Mouse (Mus musculus): ENCODE results near the gene Rxrb.
"Not testable (repeated sequence)": the region's sequence is repeated elsewhere in the genome, so short reads cannot be mapped to it uniquely, and the experiment has no call there.

The Rxrb gene

DNA sequence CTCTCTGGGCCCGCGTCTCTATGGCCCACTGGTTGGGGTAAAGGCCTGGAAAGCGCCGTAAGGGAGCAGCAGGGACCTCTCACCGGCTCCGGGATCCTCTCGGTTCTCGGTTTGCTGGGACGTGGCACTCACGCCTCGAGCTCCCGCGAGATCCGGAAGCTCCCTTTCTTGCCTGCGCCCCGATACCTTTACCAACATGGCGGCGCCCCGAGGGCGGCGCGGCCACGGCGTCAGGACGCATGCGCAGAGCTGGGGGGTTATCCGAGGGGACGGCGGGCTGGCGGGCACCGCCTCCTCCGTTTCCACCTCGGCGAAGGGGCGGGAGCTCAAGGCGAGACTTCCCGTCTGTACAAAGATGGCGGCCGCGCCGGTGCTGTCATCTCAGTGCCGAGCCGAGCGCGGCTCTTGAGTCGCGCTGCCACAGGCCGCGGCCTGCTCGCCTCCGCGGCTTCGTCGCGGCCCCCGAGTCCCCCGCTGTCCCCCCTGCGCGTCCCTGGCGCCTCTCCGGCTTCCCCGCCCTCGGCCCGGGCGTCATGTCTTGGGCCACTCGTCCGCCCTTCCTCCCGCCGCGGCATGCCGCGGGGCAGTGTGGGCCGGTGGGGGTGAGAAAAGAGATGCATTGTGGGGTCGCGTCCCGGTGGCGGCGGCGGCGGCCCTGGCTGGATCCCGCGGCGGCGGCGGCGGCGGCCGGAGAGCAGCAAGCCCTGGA is at the start of gene Rxrb, which contains the start of gene Slc39a7:
Gene Rxrb, plus strand, starts transcription at position 348 of the 709 bp plus-strand sequence.
Gene Slc39a7, minus strand, starts transcription at position 218 of the 709 bp plus-strand sequence.
- DNase-seq, result peak; percentile 99

DNA sequence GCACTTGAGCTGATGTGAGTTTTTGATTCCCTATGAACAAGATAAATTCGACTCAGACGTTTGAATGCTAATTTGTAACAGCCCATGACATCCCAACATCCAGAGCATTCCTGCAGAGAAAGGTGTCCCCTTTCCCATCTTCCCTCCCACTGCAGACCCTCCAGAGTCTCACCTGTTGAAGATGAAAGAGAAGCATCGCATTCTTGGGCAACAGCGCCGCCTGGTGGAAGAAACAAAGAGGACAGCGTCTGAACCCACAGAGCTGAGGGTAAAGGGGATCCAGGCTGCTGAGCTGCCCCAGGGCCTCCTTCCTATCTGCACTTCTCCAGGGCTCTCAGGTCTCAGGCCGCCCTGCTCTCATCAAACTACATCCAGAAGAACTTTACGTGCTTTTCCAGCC is 49.5 kb upstream of the Rxrb start:
- DNase-seq, result peak; percentile 77 to 79

DNA sequence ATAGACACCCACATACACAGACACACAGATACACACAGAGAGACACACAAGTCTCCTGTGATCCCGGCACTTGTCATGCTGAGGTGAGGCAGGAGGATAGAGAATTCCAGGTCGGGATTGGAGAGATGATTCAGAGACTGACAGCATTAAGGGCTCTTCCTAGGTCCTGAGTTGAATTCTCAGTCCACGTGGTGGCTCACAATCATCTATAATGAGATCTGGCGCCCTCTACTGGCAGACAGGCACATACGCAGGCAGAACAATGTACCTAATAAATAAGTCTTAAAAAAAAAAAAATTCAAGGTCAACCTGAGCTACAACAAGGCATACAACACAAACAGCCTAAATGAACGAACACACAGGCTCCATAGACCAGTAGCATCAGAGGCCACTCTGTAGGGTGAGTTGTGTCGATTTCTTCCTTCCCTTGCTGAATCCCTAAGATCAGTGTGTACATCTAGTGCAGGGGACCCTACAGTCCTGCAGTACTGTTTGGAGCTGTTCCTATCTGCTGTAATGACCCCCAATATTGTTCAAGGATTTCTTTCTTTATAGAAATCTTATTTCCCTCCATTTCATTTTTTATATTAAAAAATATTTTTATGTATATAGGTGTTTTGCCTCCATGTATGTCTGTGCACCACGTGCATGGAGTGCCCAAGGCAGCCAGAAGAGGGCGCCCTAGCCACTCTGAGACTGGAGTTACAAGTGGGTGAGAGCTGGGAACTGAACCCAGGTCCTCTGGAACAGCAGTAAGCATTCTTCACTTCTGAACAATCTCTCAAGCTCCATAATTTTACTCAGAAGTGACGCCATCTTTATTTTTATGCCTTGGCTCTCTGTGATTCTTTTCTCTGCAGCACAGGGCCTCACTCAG is 39.6 kb upstream of the Rxrb start:
- DNase-seq, result peak in 1 of 2 experiments; percentile 27

DNA sequence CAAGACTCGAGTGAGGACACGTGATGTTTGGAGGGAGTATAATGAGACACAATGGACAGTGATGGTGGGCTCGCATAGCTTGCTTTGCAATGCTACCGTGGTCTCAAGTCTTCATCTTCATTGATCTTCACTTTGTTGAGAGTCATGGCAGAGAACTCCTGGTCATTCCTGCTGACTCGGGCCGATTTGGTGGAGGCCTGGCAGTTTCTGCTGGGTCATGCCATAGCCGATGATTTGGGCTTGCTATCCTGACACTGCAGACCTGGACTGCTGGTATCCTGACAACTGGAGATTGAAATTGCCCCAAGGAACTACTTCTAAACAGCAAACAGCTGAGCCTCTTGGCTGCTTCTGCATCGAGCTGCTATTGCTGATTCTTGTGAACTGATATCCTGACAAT is 36.7 kb upstream of the Rxrb start:
- DNase-seq, result no peak

DNA sequence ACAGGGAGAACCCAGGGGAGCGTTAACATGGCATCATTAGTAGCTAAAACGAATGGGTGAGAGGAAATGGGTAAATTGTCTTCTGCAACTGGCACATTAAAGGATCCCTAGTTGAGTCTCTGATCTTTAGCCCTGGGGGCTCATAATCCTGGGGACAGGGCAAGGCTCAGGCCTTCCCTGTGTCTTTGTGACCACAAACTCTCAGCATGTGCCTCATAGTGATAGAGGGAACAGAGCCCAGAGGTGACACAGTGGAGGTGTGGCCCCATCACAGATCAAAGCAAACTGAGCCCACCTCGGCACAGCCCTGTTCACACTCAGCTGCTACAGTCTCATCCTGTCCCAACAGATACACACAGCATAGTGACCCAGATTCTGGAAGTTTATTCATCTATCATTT is 36.0 kb upstream of the Rxrb start:
- no peak for DNase-seq

DNA sequence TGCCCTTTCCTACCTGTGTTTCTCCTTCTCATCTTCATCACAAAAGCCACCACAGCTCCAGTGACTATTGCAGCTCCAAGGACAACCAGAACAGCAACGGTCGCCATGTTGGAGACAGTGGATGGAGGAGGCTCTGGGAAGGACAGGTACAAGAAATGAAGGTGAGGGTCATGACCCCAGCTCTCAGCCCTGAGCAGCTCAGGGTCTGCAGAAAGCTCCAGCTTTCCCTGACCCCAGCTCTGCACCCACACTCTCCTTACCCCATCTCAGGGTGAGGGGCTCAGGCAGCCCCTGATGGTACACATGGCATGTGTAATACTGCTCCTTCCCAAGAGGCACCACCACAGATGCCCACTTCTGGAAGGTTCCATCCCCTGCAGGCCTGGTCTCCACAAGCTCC is 34.6 kb upstream of the Rxrb start:
- DNase-seq, result not testable (repeated sequence)

DNA sequence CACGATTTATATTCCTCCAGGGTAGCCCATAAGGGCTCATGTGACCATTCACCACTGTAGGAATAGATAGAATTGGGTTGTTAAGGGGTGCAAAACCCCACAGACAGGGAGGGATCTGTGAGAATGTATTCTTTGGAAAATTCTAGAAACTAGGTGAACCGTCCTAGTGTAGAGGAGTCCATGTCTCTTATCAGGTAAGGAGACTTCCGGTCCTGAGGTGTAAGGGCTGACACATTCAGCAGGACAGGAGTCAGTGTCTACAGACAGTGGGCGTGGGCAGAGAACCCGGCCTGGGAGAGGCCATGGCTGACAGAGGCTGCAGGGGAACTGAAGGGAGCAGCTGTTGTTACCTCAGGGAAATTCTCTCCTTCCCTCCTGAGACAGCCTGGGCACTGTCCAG is 32.9 kb upstream of the Rxrb start:
- DNase-seq, result not testable (repeated sequence)

DNA sequence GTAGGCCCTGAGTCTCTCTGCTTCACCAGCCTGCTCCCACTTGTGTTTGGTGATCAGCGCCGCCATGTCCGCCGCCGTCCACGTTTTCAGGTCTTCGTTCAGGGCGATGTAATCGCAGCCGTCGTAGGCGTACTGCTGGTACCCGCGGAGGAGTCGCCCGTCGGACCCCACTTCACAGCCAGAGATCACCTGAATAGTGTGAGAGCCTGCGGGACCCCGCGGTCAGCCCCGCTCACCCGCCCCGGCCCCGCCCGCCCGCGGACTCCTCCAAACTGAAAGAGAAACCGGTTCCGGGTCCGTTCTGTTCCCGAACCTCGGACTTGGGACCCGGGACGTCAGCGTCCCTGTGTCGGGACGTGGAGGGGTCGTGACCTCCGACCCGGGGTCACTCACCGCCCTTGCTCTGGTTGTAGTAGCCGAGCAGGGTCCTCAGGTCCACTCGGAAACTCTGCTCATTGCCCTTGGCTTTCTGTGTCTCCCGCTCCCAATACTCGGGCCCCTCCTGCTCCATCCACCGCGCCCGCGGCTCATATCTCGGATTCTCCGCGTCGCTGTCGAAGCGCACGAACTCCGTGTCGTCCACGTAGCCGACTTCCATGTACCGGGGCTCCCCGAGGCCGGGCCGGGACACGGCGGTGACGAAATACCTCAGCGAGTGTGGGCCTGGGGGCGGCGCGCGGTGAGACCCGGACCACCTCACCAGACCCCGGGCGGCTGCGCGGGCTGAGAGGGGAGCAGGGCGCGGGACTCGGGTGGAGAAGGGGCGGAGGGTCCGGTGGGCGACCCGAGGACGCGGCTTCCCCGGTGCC is 32.1 kb upstream of the Rxrb start:
- peak in 1 of 2 experiments; percentile 35 for DNase-seq

DNA sequence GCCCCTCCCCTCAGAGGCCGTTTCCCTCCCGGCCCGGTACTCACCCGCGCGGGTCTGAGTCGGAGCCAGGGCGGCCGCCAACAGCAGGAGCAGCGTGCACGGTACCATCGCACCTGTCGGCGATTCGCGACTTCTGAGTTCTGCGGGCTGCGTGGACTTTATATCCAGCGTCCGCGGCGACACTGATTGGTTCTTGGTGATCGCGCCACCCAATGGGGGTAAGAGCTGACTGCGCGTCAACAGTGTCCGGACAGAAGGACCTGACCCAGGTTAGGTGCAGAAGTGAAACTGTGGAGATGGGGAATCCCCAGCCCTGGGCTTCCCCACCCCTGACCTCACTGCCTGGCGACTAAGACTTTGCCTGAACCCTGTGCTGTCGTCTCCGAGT is 31.5 kb upstream of the Rxrb start, which contains the start of gene H2-K1:
Gene H2-K1, minus strand, starts transcription at position 198 of the 388 bp plus-strand sequence.
- DNase-seq, result peak; percentile 81 to 84

DNA sequence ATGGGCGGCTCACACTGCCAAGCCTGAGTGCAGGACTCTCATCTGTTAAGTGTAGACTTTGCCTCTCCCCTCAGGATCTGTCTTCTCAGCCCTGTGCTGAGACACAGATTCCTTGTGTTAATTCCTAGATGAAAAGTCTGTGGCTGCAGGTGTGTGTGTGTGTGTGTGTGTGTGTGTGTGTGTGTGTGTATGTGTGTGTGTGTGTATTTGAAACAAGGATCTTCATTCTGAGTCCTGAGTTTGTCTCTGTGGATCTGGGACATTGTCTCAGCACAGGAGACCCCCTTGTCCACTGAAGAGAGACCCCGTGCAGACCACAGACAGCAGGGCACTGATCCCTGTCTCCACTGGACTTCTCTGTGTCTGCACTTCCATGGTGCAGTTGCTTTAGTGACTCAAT is 30.8 kb upstream of the Rxrb start:
- DNase-seq, result not testable (repeated sequence)

DNA sequence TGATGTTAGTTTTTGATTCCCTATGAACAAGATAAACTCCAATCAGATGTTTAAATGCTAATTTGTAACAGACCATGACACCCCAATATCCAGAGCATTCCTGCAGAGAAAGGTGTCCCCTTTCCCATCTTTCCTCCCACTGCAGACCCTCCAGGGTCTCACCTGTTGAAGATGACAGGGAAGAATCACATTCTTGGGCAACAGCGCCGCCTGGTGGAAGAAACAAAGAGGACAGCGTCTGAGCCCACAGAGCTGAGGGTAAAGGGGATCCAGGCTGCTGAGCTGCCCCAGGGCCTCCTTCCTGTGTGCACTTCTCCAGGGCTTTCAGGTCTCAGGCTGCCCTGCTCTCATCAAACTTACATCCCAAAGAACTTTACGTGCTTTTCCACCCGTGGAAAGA is 28.2 kb upstream of the Rxrb start:
- peak; percentile 64 to 71 for DNase-seq

DNA sequence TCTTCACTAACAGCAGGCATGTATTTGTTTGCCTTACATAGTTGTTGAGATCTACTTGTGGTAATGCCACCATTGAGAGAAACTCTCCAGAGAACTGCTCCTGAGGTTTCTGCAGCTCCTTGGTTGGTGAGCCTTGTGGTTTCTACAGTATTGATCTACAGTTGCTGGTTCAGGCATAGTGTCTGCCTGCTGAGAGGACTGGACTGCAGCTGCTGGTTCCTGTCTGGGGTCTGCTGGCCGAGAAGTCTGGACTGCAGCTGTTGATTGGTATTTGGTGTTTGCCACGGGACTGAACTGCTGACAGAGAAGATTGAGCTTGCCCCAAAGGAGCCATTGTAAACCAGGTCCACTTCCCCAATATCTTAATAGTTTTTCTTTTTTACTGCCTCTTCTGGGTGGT is 25.0 kb upstream of the Rxrb start:
- no peak for DNase-seq

DNA sequence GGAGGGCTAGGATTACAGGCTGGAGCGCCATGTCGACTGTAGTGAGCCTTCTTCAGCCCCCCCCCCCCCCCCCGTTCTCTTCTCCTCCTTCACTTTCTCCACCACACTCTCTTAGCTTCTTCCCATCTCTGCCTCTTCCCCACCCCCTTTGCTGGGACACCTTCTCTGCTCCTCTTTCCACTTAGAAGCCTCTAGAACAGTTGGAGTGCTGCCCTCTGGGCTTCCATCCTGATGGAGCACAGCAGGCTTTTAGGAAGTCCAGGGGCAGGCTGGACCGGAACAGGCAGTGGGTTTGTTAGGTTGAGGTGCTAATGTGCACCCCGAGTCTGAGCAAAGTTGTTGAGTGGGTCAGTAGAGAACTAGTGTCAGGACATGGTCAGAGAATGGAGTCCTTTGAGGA is 21.5 kb upstream of the Rxrb start:
- DNase-seq, result no peak

DNA sequence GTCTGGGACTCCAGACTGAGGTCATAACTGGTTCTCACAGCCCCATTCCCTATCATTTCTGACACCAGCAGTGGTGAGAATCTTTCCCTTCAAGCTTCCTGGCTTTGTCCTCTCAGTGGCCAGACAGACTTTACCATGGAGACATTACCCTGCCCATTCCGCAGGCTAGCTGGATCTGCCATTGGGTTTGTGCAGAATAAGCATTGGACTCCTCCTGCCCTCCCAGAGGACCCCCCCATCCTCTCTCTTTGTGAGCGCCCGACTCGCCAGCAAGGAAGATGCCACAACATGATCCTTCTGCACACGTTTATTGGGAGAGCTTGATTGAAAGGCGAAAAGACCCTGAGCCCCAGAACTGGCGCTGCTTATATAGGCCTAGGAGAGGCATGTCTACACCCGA is 18.2 kb upstream of the Rxrb start:
- DNase-seq, result no peak

DNA sequence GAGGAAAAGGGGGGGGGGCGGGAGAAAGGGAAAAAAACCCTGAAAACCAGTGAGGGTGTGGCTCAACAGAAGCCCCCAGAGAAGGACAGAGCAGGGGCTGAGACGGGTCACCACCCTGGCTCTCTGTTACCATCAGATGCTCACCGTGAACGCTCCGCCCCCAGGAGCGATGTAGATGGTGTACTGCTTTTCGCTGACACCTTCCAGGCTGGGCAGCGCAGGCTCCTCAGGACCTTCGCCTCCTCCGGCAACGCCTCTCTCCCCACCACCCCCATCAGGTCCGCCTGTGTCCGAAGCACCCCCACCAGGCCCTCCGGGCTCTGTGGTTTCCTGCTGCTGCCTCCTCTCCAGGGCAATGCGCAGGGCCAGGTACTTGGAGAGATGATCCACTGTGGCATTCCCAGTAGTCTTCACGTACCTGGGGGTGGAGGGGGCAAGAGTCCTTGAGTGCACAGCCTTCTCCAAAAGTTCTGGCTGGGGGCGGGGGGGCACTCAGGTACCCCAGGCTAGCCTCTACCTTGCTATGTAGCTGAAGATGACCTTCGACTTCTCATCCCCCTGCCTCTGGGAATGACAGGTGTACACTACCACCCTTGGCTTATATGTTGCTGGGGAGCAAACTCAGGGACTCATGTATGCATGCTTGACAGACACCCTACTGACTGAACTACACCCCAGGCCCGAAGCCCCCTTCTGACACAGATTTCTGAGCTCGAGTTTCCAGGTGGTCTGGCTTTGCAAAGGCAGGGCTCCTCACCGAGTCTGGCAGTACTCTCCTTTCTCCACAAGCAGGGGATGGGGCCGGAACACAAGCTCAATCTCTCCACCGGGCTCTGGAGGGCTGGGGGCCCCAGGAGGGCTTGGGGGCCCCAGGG is 9.8 kb upstream of the Rxrb start:
- peak in 1 of 2 experiments; percentile 20 for DNase-seq

DNA sequence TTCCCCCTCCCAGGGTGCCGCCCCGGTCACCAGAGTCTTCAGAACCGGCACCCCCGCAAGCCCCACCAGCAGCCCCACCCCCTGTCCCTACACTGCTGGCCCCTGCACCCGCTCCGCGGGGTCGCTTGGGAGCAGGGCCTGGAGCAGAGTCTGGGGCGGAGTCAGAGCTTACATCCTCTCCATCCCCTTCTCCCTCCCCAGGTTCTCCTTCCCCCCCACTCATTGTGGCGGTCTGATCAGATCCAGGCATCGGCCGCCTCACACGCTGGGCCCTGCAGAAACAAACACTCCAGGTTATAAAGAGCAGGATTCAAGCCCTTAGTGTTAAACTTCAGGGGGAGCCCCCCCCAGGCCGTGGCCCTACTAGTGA is 9.2 kb upstream of the Rxrb start:
- DNase-seq, result peak in 1 of 2 experiments; percentile 37

DNA sequence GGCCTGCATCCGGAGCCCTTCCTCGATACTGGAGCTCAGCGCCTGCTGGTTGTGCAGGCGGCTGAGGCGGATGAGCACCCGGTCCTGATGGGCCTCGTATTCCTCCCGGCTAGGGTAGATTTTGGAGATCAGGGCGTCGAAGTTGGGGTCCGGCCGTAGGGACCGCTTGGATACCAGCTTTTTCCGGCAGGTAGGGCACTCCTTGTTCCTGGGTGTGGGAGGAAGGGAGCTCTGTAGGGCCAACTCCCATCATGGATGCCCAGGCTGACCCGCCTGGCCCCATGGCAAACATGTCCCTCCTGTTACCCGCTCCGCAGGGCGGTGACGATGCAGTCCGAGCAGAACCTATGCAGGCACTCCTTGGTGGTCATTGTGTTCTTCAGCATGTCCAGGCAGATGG is 8.6 kb upstream of the Rxrb start:
- peak in 1 of 2 experiments; percentile 29 for DNase-seq

DNA sequence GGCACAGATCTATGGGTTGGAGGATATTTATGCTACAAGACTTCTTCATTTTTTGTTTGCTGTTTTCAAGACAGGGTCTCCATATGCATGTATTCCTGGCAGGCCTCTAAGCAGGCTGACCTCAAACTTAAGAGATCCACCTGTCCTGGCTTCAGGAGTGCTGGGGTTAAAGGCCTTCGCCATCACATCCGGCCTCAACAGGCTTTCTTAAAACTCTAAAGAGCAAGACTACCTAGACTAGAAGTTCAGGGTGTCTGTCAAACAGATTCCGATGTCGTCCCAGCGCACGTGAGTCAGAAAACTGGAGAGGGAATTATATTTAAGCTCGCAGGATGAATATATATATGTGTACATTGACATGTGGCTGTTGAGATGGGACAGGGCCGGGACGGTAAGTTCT is 7.9 kb upstream of the Rxrb start:
- peak in 1 of 2 experiments; percentile 10 for DNase-seq

DNA sequence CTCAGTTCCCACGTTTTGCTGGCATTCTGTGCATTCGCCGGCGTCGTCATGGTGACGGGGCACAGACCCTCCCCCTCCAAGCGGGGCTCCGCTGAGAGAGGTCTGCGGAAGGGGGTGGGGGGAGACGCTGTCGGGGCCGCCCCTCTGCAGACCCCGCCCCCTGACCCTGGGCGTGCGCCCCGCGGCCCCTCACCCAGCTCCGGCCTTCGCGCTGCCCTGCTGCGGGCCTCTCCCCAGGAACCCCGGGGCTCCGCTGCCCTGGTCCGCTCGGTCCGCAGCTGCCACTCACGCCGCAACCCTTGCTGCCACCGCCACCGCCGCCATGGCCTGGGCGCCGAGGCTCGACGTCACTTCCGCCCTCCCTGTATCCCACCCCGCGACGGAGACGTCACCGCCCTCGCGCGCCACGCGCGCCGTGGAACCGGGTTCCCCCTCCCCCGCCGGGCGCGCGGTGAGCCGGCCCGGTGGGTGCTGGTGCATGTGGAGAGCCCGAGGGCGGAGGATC is 7.2 kb upstream of the Rxrb start, which contains the start of gene Ring1:
Gene Ring1, minus strand, starts transcription at position 364 of the 505 bp plus-strand sequence.
- DNase-seq, result peak; percentile 90 to 92

DNA sequence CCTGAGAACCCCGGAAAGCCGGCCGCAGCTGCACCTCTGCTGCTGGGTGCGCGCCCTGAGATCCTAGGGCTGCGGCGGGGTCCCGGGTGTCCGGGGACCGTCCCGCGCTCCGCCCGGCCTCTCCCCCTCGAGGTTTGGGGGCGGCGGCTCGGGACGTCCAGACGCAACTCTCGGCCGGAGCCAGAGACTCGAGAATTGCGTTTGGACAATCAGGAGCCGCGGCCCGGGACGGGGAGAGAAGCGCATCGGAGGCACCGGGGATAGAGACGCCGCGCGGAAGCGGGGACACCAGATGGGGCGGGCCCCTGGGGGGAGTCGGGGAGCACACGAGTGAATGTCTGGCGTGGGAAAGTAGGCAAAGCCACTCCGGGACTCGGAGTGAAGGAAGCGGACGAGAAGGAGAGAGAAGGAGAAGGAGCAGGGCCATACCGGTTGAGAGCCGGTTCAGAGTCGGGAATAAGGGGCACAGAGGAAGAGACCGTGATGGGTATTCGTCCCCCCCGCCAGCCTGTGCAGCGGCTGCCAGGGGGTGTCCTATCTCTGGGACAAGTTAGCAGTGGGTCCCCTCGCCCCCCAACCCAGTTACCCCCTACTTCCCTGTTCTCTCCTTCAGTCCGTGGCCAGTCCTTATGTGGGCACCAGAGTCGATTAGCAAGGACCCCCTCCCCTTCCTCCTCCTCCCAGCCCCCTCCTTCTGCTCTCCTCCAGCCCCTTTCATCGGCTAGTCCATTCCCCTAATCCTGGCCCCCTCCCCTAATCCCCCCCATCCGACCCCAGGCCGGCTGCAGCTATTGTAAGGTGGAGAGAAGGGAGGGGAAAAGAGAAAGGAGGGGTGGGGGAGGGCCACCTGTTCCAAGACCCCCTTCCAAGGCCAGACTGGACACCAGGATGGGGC is 6.5 kb upstream of the Rxrb start:
- DNase-seq, result no peak

DNA sequence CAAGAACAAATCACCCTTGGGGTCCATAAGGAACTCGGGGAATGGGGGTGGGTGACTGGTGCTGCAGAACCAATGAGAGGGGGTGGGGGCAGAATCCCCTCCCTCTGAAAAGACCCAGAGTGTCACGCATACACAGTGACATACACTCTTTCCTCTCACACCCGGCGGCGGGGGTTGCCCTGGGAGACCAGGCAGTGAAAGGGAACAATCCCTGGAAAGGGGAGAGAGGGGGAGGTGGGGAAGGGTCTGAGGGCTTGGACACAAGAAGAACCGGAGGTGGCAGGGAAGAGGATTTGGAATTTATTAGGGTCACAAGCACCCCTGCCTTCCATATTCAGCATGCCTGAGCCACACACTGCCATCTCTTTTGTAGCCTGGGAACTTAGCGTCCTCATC is 5.9 kb upstream of the Rxrb start:
- DNase-seq, result peak in 1 of 2 experiments; percentile 39

Measured in thymus, postnatal 36 days (tissue).